Mouse (Mus musculus): ENCODE measurements around the gene Fgf15.

Fgf15 gene

GRCm38 (mm10) chr7:144896294-144897218, at the start of gene Fgf15:
Gene Fgf15 (plus strand): TSS chr7:144896531.
- DNase-seq (ENCODE audit: extremely low spot score, low read depth, low spot score): no peak

GRCm38 (mm10) chr7:144847067-144847466, 49.3 kb upstream of the Fgf15 start, which contains the start of gene Fgf4:
Gene Fgf4 (plus strand): TSS chr7:144847367.
- no peak for DNase-seq (ENCODE audit: extremely low spot score, low read depth, low spot score)

GRCm38 (mm10) chr7:144851321-144851720, 45.0 kb upstream of the Fgf15 start:
- no peak for DNase-seq (ENCODE audit: extremely low spot score, low read depth, low spot score)

- DNase-seq (ENCODE audit: extremely low spot score, low read depth, low spot score): no peak
Observed at GRCm38 (mm10) chr7:144854966-144855365, 41.4 kb upstream of the Fgf15 start.

- DNase-seq (ENCODE audit: extremely low spot score, low read depth, low spot score): no peak
Observed at GRCm38 (mm10) chr7:144857158-144857557, 39.2 kb upstream of the Fgf15 start.

GRCm38 (mm10) chr7:144857826-144858342, 38.4 kb upstream of the Fgf15 start:
- no peak for DNase-seq (ENCODE audit: extremely low spot score, low read depth, low spot score)

GRCm38 (mm10) chr7:144858702-144859101, 37.6 kb upstream of the Fgf15 start:
- no peak for DNase-seq (ENCODE audit: extremely low spot score, low read depth, low spot score)

GRCm38 (mm10) chr7:144861056-144861768, 35.1 kb upstream of the Fgf15 start:
- no peak for DNase-seq (ENCODE audit: extremely low spot score, low read depth, low spot score)

- DNase-seq (ENCODE audit: extremely low spot score, low read depth, low spot score): no peak
Observed at GRCm38 (mm10) chr7:144861769-144862070, 34.6 kb upstream of the Fgf15 start.

GRCm38 (mm10) chr7:144862126-144862525, 34.2 kb upstream of the Fgf15 start:
- DNase-seq (ENCODE audit: extremely low spot score, low read depth, low spot score): no peak

- DNase-seq (ENCODE audit: extremely low spot score, low read depth, low spot score): no peak
Observed at GRCm38 (mm10) chr7:144862712-144863111, 33.6 kb upstream of the Fgf15 start.

- DNase-seq (ENCODE audit: extremely low spot score, low read depth, low spot score): no peak
Observed at GRCm38 (mm10) chr7:144863196-144863595, 33.1 kb upstream of the Fgf15 start.

GRCm38 (mm10) chr7:144864160-144864670, 32.1 kb upstream of the Fgf15 start:
- DNase-seq (ENCODE audit: extremely low spot score, low read depth, low spot score): no peak

- no peak for DNase-seq (ENCODE audit: extremely low spot score, low read depth, low spot score)
Observed at GRCm38 (mm10) chr7:144867161-144867560, 29.2 kb upstream of the Fgf15 start.

GRCm38 (mm10) chr7:144867602-144868001, 28.7 kb upstream of the Fgf15 start:
- no peak for DNase-seq (ENCODE audit: extremely low spot score, low read depth, low spot score)

- DNase-seq (ENCODE audit: extremely low spot score, low read depth, low spot score): no peak
Observed at GRCm38 (mm10) chr7:144872420-144872819, 23.9 kb upstream of the Fgf15 start.

GRCm38 (mm10) chr7:144873160-144873559, 23.2 kb upstream of the Fgf15 start:
- DNase-seq (ENCODE audit: extremely low spot score, low read depth, low spot score): no peak

GRCm38 (mm10) chr7:144874226-144874625, 22.1 kb upstream of the Fgf15 start:
- DNase-seq (ENCODE audit: extremely low spot score, low read depth, low spot score): no peak

- no peak for DNase-seq (ENCODE audit: extremely low spot score, low read depth, low spot score)
Observed at GRCm38 (mm10) chr7:144878401-144878800, 17.9 kb upstream of the Fgf15 start.

GRCm38 (mm10) chr7:144883106-144883505, 13.2 kb upstream of the Fgf15 start:
- DNase-seq (ENCODE audit: extremely low spot score, low read depth, low spot score): no peak

- no peak for DNase-seq (ENCODE audit: extremely low spot score, low read depth, low spot score)
Observed at GRCm38 (mm10) chr7:144887672-144888071, 8.7 kb upstream of the Fgf15 start.

All from hindlimb bud, embryonic 11.5 days (tissue).